Mouse (Mus musculus): ENCODE data around the gene Cox4i2. TPM values are rescaled to one million over a fixed set of nuclear protein-coding genes. Genes with fewer than 3 reads are reported as not detected.

Gene Cox4i2
- polyA plus RNA-seq, 1 experiment = not detected

GRCm38 (mm10) chr2:152763310-152763709 lies 9.3 kb downstream of the Cox4i2 start:
- Histone ChIP-seq H3K27ac (ENCODE audit: insufficient read depth, low read depth, low read length) (no peak overlapping the region), H3K4me3 (ENCODE audit: insufficient read depth, low read depth, low read length) (no peak overlapping the region), H3K4me1 (ENCODE audit: control insufficient read depth, insufficient read depth, low read length) (peaks cover 16% of the 10 kb centered on the region)
- TF ChIP-seq CTCF (IDR thresholded peaks at IDR 0.05; ENCODE audit: insufficient read depth, low read depth, low read length) (no peak), POLR2A (IDR thresholded peaks at IDR 0.05; ENCODE audit: insufficient read depth, low read depth, low read length) (no peak)
- 83% methylated on average over 6 of the region's 6 CpGs for WGBS

GRCm38 (mm10) chr2:152764172-152765044 lies 10.4 kb downstream of the Cox4i2 start:
- no peak overlapping the region for H3K4me3 ChIP-seq (ENCODE audit: insufficient read depth, low read depth, low read length)
- WGBS = 29% methylated on average over 14 of the region's 14 CpGs
- H3K4me1 ChIP-seq (ENCODE audit: control insufficient read depth, insufficient read depth, low read length) = peaks cover 16% of the 10 kb centered on the region
- no peak overlapping the region for H3K27ac ChIP-seq (ENCODE audit: insufficient read depth, low read depth, low read length)
- TF ChIP-seq POLR2A (IDR thresholded peaks at IDR 0.05; ENCODE audit: insufficient read depth, low read depth, low read length) = no peak
- TF ChIP-seq CTCF (IDR thresholded peaks at IDR 0.05; ENCODE audit: insufficient read depth, low read depth, low read length) = no peak

- 32% methylated on average over 7 of the region's 7 CpGs for WGBS
These were observed 11.2 kb downstream of the Cox4i2 start for GRCm38 (mm10) chr2:152765045-152765674.

GRCm38 (mm10) chr2:152766387-152767123 lies 12.6 kb downstream of the Cox4i2 start:
- no peak for TF ChIP-seq POLR2A (IDR thresholded peaks at IDR 0.05; ENCODE audit: insufficient read depth, low read depth, low read length)
- peak; percentile 96 for TF ChIP-seq CTCF (IDR thresholded peaks at IDR 0.05; ENCODE audit: insufficient read depth, low read depth, low read length)

More at GRCm38 (mm10) chr2:152765045-152765674, 11.2 kb downstream of the Cox4i2 start:
- Histone ChIP-seq H3K4me1 (ENCODE audit: control insufficient read depth, insufficient read depth, low read length) (peaks cover 16% of the 10 kb centered on the region), H3K27ac (ENCODE audit: insufficient read depth, low read depth, low read length) (no peak overlapping the region), H3K4me3 (ENCODE audit: insufficient read depth, low read depth, low read length) (no peak overlapping the region)
- TF ChIP-seq CTCF (IDR thresholded peaks at IDR 0.05; ENCODE audit: insufficient read depth, low read depth, low read length) (no peak), POLR2A (IDR thresholded peaks at IDR 0.05; ENCODE audit: insufficient read depth, low read depth, low read length) (no peak)

GRCm38 (mm10) chr2:152767618-152768271 lies 13.8 kb downstream of the Cox4i2 start:
- no peak for TF ChIP-seq POLR2A (IDR thresholded peaks at IDR 0.05; ENCODE audit: insufficient read depth, low read depth, low read length)
- TF ChIP-seq CTCF (IDR thresholded peaks at IDR 0.05; ENCODE audit: insufficient read depth, low read depth, low read length) = no peak
- Histone ChIP-seq H3K27ac (ENCODE audit: insufficient read depth, low read depth, low read length) (no peak overlapping the region), H3K4me3 (ENCODE audit: insufficient read depth, low read depth, low read length) (no peak overlapping the region), H3K4me1 (ENCODE audit: control insufficient read depth, insufficient read depth, low read length) (peaks cover 16% of the 10 kb centered on the region)
- 74% methylated on average over 12 of the region's 12 CpGs for WGBS

More at GRCm38 (mm10) chr2:152766387-152767123, 12.6 kb downstream of the Cox4i2 start:
- Histone ChIP-seq H3K27ac (ENCODE audit: insufficient read depth, low read depth, low read length) (no peak overlapping the region), H3K4me1 (ENCODE audit: control insufficient read depth, insufficient read depth, low read length) (peaks cover 16% of the 10 kb centered on the region), H3K4me3 (ENCODE audit: insufficient read depth, low read depth, low read length) (no peak overlapping the region)
- 18% methylated on average over 25 of the region's 25 CpGs for WGBS

GRCm38 (mm10) chr2:152769677-152770076 lies 15.7 kb downstream of the Cox4i2 start:
- TF ChIP-seq CTCF (IDR thresholded peaks at IDR 0.05; ENCODE audit: insufficient read depth, low read depth, low read length) = no peak
- TF ChIP-seq POLR2A (IDR thresholded peaks at IDR 0.05; ENCODE audit: insufficient read depth, low read depth, low read length) = no peak
- Histone ChIP-seq H3K4me3 (ENCODE audit: insufficient read depth, low read depth, low read length) (no peak overlapping the region), H3K4me1 (ENCODE audit: control insufficient read depth, insufficient read depth, low read length) (peaks cover 10% of the 10 kb centered on the region), H3K27ac (ENCODE audit: insufficient read depth, low read depth, low read length) (no peak overlapping the region)
- WGBS = 92% methylated on average over 7 of the region's 7 CpGs

- H3K4me3 ChIP-seq (ENCODE audit: insufficient read depth, low read depth, low read length) = no peak overlapping the region
- no peak for TF ChIP-seq POLR2A (IDR thresholded peaks at IDR 0.05; ENCODE audit: insufficient read depth, low read depth, low read length)
- TF ChIP-seq CTCF (IDR thresholded peaks at IDR 0.05; ENCODE audit: insufficient read depth, low read depth, low read length) = no peak
- H3K4me1 ChIP-seq (ENCODE audit: control insufficient read depth, insufficient read depth, low read length) = peaks cover 4% of the 10 kb centered on the region
- WGBS = 91% methylated on average over 9 of the region's 9 CpGs
- H3K27ac ChIP-seq (ENCODE audit: insufficient read depth, low read depth, low read length) = no peak overlapping the region
These were observed 17.6 kb downstream of the Cox4i2 start for GRCm38 (mm10) chr2:152771571-152771970.

GRCm38 (mm10) chr2:152772231-152772630 lies 18.3 kb downstream of the Cox4i2 start:
- no peak for TF ChIP-seq POLR2A (IDR thresholded peaks at IDR 0.05; ENCODE audit: insufficient read depth, low read depth, low read length)
- no peak for TF ChIP-seq CTCF (IDR thresholded peaks at IDR 0.05; ENCODE audit: insufficient read depth, low read depth, low read length)
- Histone ChIP-seq H3K4me3 (ENCODE audit: insufficient read depth, low read depth, low read length) (no peak overlapping the region), H3K27ac (ENCODE audit: insufficient read depth, low read depth, low read length) (no peak overlapping the region), H3K4me1 (ENCODE audit: control insufficient read depth, insufficient read depth, low read length) (0 out of 2 replicates have a peak, but pooled peaks cover 2% of the 10 kb centered on the region)
- WGBS = 28% methylated on average over 1 of the region's 1 CpGs

Measured in olfactory bulb, adult 2 months (tissue).